Mouse (Mus musculus): ENCODE data around the gene Heatr5a.

Gene Heatr5a

DNA sequence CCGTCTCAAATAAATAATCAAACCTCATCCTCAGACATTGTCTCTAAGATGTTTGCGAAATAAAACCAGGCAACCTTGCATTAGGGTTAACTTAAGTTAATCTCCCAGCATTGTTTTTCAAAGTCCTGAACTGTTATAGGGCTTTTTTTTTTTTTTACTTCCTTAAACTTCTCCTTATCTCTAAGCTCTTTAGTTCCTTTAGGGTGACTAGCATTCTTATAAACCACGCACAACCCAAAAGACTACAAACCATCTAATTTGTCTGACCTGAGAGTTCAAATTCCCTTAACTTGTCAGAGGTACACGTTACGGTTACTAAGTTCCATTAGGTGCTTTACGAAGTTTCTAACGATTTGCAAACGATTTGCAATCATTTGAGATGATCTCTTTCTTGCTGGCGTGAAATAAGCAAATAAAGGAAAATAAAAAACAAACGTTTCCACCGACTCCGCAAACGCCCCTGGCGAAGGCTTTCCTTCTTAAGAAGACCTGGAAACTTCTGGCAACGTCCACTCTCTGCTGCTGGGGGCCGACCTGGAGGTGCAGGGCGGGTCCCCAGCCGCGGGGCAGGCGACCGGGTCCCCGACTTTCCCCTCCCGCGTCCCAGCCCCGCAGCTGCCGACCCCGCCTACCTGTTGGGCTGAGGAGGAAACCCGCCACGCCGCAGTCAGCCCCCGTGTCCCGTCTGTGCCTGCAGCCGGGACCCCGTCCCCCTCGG, 610 bp downstream of the Heatr5a start:
- DNase-seq = no peak

GRCm38 (mm10) chr12:51969876-51970275, 1.2 kb downstream of the Heatr5a start:
- DNase-seq = no peak

DNA sequence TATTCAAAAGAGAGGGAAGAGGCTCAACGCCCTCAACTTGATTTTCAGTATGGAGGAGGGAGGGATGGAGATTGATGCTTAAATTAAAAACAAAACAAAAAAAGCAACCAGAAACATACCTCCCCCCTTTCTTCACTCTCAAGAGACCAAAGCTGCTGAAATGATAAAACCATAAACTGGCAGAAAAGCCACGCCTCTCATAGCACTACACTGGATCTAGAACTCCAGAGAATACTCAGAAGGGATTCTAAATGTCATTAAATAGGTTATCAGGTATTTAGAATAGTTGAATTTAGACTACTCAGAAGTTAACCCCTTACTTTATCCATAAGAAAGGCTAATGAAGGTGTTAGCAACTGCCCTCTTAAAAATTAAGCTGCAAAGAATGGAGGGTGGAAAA, 2.0 kb downstream of the Heatr5a start:
- no peak for DNase-seq

GRCm38 (mm10) chr12:51967915-51968595, 3.1 kb downstream of the Heatr5a start:
- no peak for DNase-seq

DNA sequence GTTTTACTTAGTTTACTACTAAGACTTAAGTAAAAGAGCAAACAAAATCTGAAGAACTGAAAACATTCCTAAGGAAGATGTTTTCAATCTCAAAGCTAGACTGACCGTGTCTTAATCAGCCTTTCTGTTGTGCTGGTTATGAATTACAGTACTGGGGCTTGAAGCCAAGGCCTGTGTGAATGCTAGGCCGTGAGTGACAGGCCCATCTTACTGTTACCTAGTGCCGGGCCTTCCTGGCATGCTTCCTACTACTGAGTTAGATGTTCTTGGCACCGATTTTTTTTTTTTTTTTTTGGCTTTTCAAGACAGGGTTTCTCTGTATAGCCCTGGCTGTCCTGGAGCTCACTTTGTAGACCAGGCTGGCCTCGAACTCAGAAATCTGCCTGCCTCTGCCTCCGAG, 13.5 kb downstream of the Heatr5a start:
- no peak for DNase-seq

DNA sequence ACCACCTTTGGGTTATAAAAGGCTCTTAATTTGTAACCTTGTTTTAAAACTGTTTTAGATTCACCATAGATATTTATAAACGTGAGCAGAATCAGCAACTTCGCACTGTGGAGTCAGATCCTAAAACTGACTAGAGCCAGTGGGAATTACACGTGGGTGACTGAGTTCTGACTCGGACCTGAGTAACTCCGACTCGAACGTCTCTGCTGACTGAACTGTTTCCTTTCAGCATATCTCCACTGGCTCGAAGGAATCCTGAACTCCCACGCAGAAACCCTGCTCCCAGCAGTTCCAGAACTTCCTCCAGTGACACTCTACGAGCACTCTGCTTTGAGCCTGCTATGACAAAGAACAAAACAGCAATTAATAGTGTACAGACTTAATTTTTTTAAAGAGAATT, 18.8 kb downstream of the Heatr5a start:
- peak; percentile 69 for DNase-seq

DNA sequence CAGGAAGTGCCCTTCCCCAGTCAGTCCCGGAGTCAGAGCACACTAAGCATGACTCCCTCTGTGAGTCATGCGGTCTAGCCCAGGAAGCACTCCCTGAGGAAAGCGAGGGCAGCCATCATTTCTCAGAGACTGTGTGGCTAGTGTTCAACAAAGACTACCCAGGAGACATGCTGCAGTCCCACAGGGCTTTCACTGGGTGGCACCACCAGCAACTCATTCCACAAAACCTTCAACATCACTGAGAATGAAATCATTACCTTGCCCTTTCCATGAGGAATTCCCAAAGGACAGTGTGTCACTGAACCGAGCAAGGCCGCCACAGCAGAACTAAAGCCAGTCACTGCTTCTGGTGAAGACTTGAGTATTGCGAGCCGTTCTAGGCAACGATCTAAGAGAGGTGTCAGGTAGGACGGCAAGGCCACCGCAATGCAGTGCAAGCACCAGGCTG, 23.6 kb downstream of the Heatr5a start:
- peak; percentile 31 for DNase-seq

DNA sequence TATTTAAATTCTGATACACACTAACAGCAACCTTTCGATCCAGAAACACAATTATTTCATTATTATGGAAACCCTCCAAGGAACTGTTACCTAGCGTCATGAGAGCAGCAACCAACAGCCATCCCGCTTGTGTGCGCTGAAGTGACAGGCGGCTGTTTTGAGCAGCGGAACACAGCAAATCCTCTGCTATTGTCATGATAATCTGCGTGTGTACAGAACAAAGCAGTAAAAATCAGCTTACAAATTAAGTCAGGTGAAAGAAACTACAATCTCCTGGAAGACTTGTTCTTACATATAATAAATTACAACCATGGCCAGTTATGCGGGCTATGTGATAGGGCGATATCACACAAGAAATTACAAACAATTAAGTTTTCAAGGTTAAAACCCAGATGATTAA, 25.8 kb downstream of the Heatr5a start:
- DNase-seq = no peak

GRCm38 (mm10) chr12:51939848-51940247, 31.3 kb downstream of the Heatr5a start:
- no peak for DNase-seq

DNA sequence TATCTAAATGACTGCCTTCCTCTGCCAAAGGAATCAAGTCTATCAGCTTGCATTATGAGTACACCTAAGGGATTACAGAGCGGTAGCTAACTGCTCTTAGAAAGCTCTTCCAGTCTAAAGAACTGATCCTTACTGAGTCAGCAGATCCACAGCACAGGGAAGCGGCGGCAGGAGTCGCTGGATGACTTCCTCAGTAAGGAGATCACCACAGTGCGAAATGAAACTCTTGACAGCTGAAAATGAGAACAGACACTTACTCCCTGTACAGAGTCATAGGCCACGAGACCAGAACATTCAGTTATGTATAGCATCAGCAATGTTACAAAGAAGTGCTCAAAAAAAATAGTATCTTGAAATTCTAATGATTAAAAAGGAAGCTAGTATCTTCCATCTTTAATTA, 33.2 kb downstream of the Heatr5a start:
- DNase-seq = no peak

DNA sequence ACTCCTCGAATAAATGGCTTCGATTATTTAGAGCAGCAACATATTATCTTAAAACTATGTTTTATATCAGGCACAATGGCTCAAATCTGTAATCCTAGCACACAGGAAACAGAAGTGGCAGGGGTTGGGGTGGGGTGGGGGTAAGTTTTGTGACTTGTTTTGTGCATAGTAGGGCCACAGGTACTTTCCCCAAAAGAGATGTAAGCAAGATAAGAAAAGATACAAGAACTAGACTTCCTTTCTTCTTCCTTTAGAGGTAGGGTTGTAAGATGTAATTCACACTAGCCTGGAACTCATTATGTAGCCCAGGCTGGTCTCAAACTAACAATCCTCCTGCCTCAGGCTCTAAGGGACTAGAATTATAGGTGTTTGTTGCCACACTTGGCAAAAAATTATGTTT, 41.5 kb downstream of the Heatr5a start:
- no peak for DNase-seq

DNA sequence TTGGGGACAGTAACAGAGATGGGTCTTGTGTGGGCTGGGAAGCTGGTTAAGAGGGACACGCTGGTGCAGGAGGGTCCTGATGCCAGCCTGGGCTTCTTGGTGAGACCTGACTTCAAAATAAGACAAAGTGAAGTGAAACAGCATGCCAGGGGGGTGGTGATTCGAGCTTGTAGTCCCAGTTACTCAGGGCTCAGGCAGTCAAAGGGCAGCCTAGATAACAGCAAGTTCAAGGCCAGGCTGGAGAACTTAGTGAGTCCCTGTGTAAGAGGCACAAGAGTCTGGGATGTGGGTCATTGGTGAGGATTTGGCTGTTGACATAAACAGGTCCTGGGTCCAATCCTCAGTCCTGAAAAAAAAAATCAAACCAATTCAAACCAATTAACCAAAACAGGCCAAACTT, 53.9 kb downstream of the Heatr5a start:
- DNase-seq = no peak

- no peak for DNase-seq
Measured at GRCm38 (mm10) chr12:51914903-51915670, 56.0 kb downstream of the Heatr5a start.

DNA sequence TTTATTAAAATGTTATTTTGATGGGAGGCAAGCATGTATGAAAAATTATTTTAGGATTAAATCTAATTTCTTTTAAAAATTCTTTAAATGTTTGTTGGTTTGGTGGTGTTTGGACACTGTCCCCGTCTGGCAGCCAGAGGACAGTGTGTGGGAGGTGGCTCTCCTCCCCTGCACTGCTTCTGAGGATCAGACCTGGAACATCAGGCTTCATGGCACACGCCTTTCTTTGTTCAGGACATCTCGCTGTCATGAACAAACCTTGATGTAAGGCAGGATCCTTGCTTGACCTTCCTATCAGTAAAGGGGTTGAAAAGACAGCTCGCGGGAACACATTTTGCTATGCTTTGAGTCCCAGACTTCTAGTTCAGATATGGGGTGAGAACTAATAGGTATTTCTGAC, 61.9 kb downstream of the Heatr5a start:
- DNase-seq = no peak

- DNase-seq = no peak
Measured at GRCm38 (mm10) chr12:51907543-51907942, 63.6 kb downstream of the Heatr5a start.

GRCm38 (mm10) chr12:51900551-51900950, 70.6 kb downstream of the Heatr5a start:
- DNase-seq = peak; percentile 39

DNA sequence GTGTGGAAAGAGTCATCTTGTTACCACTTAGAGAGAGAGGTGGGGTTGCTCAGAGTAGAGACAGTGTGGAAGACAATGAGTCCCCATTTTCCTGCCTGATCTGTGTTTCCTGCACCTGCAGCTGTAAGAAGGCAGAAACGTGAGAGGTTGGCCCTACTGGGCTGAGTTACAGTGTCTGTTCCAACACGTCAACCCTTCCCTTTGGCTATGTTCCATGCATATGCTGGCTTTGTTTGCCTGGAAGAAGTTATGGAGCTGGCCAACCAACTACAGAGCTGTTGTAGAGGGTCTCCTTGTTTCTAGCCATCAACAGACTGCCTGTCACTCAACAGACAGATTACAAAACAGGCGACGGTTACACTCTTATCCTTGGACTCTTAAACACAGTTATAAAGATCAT, 74.2 kb downstream of the Heatr5a start:
- no peak for DNase-seq

- DNase-seq = no peak
Measured at GRCm38 (mm10) chr12:51888609-51889008, 82.5 kb downstream of the Heatr5a start.

GRCm38 (mm10) chr12:51887301-51888290, 83.5 kb downstream of the Heatr5a start:
- DNase-seq = no peak

- DNase-seq = no peak
Measured at GRCm38 (mm10) chr12:51886369-51886768, 84.8 kb downstream of the Heatr5a start.

DNA sequence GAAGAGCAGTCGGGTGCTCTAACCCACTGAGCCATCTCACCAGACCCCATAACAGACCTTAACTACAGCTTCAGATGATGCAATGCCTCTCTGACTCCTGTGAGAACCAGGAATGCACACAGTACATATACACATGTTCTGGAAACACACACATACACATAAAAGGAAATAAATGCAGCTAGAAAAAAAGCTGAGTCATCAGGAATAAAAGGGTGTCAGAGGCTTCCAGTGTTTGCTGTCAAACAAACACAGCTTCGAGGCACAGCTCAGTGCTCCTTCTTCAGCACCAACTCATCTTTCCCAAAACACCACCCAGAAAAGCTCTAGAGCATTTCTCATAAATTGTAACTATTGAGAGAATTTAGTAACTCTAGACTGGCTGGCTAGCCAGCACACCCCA, 86.3 kb downstream of the Heatr5a start:
- DNase-seq = no peak

GRCm38 (mm10) chr12:51883297-51883805, 87.8 kb downstream of the Heatr5a start:
- no peak for DNase-seq
